In the genomic region with DNA sequence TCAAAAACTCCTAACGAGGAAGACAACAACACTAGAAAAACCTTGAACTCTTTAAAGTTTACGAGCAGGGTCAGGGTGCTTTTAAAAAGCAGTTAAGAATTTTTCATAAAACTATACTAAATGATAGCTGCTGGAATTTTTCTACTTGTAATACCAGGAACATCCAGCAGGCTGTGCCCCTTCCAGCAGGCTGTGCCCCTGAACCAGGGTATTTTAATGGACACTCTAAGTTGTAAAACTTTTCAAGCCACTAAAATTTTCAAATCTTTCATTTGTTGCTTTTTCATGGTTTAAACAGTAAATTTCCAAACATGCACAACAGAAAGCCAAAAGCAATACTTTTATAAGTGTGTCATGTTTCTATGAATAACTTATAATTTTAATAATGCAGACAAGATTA, we compare ENCODE assay signal across 8 mouse cellular contexts.
A peak's percentile ranks its signal among the peaks of the same experiment; 100 is the strongest.
DNase-seq lines count a peak whose midpoint lies in the region; ATAC-seq and TF ChIP-seq lines count a peak whose summit lies in the region.

No protein-coding gene starts in this region.

- no peak overlapping the region for H3K4me3 ChIP-seq in bone marrow, adult 2 months (replicated peaks; ENCODE audit: control insufficient read depth, low read depth, low read length)

- 60% methylated on average over 2 of the region's 2 CpGs for WGBS in bone marrow, adult 2 months

- DNase-seq in gastrocnemius, postnatal 14 days, result peak; percentile 9
- no peak for DNase-seq in gastrocnemius, postnatal 10 days
- peak; percentile 16 for DNase-seq in ovary, postnatal 14 days (ENCODE audit: low spot score)
- no peak for DNase-seq in ovary, postnatal 10 days (ENCODE audit: low spot score)
- DNase-seq in lung, postnatal 14 days, result peak; percentile 33
- DNase-seq in layer of hippocampus, postnatal 36 days, result no peak

- peaks cover 3% of the 10 kb centered on the region for H3K4me1 ChIP-seq in bone marrow, adult 2 months (ENCODE audit: control insufficient read depth, insufficient read depth, low read length)

- H3K27ac ChIP-seq in bone marrow, adult 2 months (ENCODE audit: control insufficient read depth, insufficient read depth, low read depth, low read length, poor library complexity), result no peak overlapping the region

- peak; percentile 54 for TF ChIP-seq CTCF in bone marrow, adult 2 months (IDR thresholded peaks at IDR 0.05; ENCODE audit: control insufficient read depth, insufficient read depth, low read length)

- no peak for ATAC-seq in erythroblast, adult 5-6 weeks (replicated peaks; ENCODE audit: low FRiP score, poor library complexity, severe bottlenecking)

- intact Hi-C loops in gastrocnemius, postnatal 14 days (cut with DNase I; ENCODE audit: low total_unique reads), result loop anchor here (2.0 kb wide), 1 partner anchor 152 kb away; no protein-coding TSS in a partner anchor

- TF ChIP-seq POLR2A in bone marrow, adult 2 months (IDR thresholded peaks at IDR 0.05; ENCODE audit: borderline replicate concordance, control insufficient read depth, low read depth, low read length), result no peak

Comparison
In these comparisons a context has a peak if more than half of its experiments do, and no peak if none do; other contexts are left out.
1. DNase-seq: peak in gastrocnemius, postnatal 14 days (single experiment), ovary, postnatal 14 days (single experiment) and lung, postnatal 14 days (single experiment); none in gastrocnemius, postnatal 10 days (single experiment), ovary, postnatal 10 days (single experiment) and layer of hippocampus, postnatal 36 days (0 of 2).